Mouse (Mus musculus) fibroblast of lung, adult 2 months (primary cell): ENCODE results near the gene Evc.

Experiments
- DNase-seq: peaks from one replicate; pipeline ENCODE4 v3.0.0-alpha.2; 2011; ENCODE audit warnings: low read depth

Evc gene

DNA sequence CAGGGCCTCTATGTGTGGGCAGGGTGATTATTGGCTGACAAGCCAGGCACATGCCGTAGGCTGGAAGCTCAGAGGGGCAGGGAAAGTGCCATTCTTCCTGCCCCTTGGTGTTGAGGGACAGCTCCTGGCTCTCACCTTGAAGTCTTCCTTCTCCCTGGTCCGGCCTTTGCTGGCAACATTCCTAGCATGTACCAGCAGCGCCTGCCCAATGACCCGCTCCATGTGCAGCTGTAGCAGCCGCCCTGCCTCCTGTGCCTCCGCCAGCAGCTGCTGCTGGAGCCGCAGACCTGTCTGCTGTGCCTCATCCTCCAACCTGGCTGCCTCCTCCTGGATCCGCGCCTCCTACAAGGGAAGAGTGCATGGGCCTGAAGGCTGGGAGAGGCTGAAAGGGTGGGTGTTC is 26.7 kb downstream of the Evc start:
- no peak for DNase-seq

- peak; percentile 14 for DNase-seq
These were observed 38.3 kb downstream of the Evc start for GRCm38 (mm10) chr5:37298370-37298769.

DNA sequence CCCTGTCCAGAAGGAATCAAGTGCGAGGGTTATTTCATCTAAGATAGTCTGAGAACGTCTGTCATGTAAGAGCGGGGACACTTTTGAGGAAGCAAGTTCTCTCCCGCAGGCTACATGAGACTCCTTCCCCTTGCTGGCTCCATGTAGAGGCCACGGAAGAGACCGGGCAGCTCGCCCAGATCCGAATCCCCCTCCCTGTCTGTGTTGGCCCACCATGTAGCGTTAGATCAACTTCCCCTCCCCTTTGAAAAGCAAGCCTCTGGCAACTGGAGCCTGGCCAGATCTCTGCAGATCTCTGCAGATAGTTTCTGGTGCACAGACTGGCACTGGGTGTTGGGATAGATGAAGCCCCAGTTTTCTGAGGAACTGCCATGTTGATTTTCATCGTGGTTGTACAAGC is 40.0 kb downstream of the Evc start:
- no peak for DNase-seq

DNA sequence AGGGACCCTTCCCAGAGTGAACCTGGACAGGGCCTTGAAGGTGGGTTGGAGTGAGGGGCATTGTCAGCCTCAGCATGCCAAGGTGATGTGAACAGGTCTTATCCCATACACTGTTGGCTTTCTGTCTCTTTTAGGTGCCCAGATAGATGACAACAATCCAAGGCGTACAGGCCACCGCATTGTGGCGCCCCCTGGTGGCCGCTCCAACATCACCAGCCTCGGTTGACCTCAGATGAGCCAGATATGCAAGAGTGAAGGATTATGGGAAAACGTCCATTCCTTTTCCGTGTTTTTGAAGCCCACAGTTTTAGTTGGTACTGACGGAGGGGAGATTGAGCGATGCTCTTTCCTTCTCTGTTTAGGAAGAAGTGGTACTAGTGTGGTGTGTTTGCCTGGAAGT is 45.7 kb downstream of the Evc start:
- DNase-seq: no peak

DNA sequence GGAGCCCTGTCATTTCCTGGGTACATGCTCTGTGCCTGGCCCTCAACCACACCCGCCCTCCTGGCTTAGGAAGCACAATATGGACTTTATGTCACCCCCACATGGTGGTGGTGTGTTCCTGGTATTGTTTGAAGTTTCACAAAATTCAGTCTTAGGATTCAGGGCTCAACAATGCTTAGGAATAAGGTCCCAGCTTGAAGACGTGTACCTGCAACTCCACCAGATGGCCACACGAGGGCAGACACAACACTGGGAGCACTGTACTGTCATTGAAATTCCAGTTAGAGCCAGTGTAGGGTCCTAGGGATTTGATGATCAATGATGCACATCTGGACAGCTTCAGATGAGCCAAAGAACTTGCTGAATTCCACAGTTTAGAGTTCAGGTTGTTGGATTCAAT is 47.5 kb downstream of the Evc start:
- DNase-seq: peak; percentile 5

DNA sequence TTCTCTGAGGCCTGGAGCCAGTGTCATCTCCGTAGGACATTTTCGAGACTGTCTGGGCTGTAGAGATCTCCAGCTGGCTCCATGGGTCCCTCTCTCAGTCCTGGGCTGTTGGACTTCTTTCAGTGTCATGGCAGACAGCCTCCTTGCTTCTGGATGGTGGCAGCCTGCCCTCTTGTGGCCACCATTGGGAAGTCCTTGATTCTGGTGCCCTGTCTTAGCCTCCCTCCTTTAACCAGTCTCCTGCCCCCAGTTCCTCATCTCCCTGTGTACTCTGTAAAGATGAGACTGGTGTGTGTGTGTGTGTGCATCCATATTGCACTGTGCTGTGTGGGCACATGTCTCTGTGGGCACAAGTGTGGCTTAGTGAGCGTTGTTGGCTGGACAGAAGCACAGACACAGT is 48.3 kb downstream of the Evc start:
- no peak for DNase-seq

DNA sequence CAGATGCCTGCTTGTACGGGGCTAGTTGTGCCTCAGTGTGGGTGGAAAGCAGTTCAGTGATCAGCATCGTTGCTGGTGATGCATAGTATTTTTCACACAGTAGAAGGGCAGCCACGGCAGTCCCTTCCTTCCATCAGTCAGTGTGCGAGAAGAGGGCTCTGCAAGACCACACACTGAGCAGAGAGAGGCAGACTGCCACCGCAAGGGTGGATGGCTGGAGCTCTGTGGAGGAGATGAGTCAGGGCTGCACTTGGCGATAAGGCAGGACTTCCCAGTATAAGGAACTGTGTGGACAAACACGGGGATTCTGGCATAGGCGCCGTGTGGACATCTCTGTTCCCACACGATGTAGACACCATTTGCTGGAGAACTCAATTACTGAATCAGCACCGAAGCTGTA is 55.7 kb downstream of the Evc start:
- no peak for DNase-seq

DNA sequence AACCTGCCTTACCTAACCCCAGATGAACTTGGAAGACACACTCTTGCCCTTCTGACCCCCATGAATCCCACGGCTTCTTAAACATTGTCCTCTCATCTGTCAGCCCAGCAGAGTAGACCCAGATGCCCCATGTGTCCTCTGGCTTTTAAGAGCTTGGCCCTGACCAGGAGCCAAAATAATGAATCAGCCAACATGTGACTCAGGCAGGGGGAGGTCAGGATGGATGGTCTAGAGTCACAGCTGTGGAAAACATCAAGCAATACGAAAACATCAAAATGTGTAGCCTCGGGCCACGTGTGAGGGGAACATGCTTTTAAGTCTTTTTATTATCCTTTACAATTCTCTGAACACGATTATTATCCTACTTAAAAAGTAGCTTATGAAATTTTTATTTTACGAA is 72.9 kb downstream of the Evc start:
- no peak for DNase-seq

DNA sequence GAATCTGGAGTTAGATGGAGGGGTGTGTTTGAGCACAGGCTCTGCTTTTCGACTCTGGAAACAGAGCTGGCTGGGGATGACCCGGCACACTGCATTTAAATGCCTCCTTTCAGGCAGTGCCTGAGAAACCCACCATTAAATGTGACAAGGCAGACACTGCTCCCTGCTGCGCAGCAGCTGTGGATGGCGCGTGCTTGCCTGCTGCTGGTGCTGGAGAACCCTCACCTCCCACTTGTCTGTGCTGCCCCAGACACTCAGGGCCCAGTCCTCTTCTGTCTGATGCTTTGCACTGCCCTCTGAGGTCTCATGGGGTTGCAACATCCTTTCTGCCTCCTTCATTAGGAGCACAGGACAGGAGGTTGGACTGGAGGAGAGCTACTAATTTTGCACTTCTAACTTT is 75.0 kb downstream of the Evc start:
- DNase-seq: no peak

GRCm38 (mm10) chr5:37257243-37257642 is 79.5 kb downstream of the Evc start:
- DNase-seq: no peak

- no peak for DNase-seq
These were observed 79.9 kb downstream of the Evc start for GRCm38 (mm10) chr5:37256823-37257222.

DNA sequence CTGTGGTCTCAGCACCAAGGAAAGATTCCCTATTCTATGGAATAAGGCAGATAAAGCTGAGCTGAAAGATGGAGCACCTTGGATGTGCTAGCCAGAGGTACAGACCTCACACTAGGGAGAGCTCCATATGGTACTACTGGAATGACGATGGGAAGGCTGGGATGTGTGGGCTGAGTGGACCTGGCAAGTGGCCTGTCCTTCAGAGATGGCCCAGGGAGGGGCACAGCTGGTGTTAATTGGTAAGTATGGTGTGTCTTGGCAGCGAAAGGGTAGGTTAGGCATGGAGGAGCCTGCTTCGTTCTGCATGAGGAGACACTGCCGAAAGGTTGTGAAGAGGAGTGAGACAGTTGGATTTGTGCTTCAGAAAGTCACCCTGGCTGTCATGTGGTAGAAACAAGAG is 82.2 kb downstream of the Evc start:
- DNase-seq: no peak

DNA sequence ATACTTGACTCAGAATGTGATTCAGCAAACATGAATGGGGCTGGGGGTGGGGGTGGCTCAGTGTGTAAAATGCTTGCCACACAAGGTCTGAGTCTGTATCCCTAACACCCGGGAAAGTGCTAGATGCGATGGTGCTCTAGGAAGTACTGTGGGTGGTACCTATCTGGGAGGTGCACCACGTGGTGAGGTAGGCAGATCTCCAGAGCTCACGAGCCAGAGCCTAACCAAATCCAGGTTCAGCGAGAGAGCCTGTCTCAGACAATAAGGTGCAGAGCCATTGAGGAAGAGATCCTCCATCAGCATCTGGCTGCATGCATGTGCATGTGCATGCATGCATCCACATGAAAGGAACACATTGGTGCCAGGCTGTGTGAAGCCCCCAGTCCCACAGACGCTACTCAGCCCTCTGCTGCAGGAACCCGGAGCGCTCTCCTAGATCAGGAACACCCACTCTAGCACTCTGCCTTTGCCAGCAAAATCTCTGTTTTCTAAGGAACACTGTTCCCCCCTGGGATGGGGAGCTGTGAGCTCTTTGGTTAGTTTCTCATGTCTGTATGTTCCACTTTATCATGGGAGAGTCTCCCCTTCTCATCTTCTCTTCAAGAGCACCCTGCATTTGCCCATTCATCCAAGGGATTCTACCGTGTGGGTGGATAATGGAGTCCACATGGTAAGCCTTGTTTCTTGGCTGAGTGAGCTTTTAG is 84.4 kb downstream of the Evc start:
- no peak for DNase-seq

DNA sequence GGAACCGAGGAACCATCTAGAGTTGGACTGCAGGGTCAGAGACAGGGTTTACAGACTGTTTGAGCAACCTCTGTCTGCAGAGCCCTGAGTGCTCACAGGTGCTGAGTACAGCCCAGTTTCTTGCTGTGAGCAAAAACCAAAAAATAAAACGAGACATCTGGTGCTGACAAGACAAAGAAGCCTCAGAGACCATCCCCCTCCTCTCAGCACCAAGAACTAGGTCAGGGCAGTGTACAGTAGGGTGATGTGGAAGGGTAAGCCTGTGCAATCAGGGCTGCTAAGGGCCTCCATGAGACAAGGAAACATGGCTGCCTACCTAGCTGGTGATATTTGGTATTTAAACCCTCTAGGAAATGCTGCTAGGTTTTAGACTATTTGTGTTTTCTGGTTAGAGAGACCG is 85.1 kb downstream of the Evc start:
- DNase-seq: no peak

DNA sequence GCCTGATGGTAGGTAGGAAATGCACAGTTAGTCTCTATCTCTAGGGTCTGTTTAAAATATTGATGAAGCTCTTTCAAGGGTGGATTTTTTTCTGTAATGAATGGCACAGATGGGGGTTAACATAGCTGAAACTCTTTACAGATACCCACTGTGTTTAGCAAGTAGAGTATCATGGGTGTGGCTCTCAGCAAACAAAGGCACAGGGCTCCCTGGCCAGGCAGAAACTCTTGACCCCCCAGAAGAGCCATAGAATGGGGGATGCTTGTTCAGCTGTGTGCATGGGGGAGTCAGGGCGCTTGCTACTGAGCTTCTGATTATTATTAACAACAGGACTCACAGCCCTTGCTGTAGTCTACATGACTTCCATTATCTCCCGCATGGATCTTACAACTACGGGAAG is 87.8 kb downstream of the Evc start:
- no peak for DNase-seq

DNA sequence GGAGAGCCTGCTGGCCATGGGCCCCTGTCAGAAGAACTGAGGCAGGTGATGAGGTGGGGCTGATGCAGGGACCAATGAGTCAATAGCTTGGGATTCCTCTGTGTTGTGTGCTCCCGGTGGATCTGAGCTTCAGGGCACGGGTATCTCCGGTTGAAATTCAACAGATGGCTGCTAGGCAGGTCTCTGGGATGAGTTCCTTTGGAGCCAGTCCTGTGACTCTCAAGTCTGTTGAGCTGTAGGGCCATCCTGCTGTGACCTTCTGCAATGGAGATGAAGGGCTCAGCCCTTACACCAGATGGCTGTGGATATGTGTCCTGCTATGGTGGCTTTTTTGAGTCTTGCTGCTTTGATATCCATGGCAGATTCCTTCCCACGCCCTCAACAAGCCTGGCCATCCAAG is 89.2 kb downstream of the Evc start:
- no peak for DNase-seq

GRCm38 (mm10) chr5:37246138-37246910 is 90.4 kb downstream of the Evc start:
- no peak for DNase-seq

GRCm38 (mm10) chr5:37245651-37246050 is 91.0 kb downstream of the Evc start:
- DNase-seq: no peak

DNA sequence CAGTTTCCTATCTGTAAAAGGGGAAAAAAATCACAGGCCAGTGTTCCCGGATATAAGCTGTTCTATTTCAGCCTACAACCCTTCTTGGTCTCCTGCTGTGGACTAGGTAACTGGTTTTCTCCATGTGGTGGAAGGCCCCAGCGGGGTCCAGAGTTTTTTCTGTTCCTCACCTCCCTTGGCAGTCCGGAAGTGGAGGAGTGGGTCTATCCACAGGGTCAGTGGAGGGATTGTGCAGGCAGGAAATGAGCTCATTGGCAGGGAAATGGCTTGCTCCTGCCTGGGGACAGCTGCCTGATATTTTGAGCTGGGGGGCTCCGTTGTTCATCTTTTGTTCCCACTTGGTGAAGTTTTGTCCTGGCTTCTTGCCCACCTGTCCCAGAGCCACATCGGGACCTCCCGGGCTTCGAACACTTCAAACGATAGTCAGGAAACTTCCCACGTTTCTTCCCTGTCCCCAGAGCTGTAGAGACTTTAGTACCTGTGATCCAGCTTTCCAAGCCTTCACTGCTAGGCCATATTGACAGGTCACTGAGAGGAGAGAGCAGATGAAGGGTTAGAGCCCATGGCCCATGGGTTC is 91.9 kb downstream of the Evc start:
- DNase-seq: no peak

- DNase-seq: no peak
These were observed 92.5 kb downstream of the Evc start for GRCm38 (mm10) chr5:37244161-37244560.

DNA sequence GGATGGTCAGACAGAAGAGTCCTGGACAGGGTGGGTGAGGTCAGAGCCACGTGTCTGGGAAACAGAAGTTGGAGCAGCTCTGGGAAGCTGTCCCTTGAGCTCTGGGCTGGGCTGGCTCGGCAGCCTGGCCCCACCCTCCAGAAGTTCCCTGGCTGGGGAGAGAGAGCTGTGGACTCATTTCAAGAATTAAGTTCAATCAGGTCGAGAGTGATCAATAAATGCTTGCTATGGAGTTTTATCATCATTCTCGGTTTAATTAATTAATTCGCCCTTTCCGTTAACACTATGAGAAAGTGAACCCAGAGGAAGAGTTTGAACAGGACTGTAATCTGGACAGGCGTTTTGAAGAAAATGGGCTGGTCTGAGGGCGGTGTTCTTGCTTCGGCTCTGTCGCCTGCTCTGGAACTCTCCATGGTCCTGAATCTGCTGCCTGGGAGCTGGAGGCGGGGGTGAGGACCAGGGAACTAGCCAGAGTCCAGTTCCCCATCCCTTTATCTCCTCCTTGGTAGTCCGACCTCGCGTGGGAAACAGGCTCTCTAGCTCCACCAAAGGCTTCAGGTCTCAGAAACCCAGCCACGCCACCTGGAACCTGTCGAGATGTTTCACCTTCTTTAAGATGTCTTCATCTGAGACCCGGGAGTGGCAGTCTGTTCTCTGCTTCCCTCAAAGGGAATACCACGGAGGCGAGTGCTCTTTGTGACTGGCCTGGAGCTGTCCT is 93.4 kb downstream of the Evc start:
- DNase-seq: no peak

- no peak for DNase-seq
These were observed 94.1 kb downstream of the Evc start for GRCm38 (mm10) chr5:37242360-37243168.
